Mouse (Mus musculus): ENCODE data around the gene Ppm1d. TPM values are rescaled to one million over a fixed set of nuclear protein-coding genes. Genes with fewer than 3 reads are reported as not detected.
A peak's percentile ranks its signal among the peaks of the same experiment; 100 is the strongest.

Gene Ppm1d
- 7.3 and 7.4 TPM in 2 replicates for polyA plus RNA-seq (2012; rRNA removed)

DNA sequence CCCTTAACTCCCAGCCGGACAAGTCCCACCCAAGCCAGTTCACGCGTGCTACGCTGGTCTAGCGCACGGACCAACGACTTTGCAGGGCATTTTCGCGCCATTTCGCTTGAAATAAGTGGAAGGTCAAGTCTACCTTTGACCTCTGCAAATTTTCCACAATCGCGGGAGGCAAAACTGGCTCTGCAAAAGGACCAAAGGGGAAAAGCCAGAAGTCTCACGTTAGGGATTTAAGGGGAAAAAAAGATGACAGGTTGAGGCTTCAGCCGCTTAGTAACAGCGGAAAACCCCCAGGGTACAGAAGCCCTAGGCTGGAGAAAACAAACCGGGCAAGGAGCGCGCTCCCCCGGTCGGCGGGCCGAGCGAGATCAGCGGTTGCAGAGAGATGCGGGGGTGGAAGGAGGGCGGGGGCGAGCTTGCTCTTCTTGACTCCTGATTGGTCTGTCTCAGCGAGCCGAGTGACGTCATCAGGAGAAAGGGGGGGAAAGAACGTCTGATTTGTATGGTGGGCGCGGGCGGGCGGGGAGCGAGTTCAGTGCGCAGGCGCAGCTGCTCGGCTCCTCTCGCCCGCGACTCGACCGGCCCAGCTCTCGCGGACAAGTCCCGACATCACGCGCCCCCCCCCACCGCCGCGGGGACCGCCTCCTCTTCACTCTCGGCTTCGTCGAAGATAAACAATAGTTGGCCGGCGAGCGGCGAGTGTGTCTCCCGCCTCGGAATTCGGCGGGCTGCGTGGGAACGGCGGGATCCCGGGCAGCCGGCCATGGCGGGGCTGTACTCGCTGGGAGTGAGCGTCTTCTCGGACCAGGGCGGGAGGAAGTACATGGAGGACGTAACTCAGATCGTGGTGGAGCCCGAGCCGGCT is at the start of gene Ppm1d:
Gene Ppm1d, plus strand, starts transcription at position 532 of the 862 bp plus-strand sequence.
- Histone ChIP-seq H3K4me3 (replicated peaks; ENCODE audit: extremely low read depth, low read depth, low read length) (peak within 1 kb of the TSS; percentile 84), H3K4me1 (ENCODE audit: control insufficient read depth, insufficient read depth, low read length) (peaks cover 3% of the 10 kb centered on the region)
- under 1% methylated on average over 78 of the region's 78 CpGs for WGBS
- TF ChIP-seq CTCF (IDR thresholded peaks at IDR 0.05; ENCODE audit: insufficient read depth, low read length) (no peak), POLR2A (IDR thresholded peaks at IDR 0.05; ENCODE audit: borderline replicate concordance, extremely low read depth, low read depth, low read length) (peak; percentile 69; the same call in 1 of the 2 replicates)
- DNase-seq = peak; percentile 95

DNA sequence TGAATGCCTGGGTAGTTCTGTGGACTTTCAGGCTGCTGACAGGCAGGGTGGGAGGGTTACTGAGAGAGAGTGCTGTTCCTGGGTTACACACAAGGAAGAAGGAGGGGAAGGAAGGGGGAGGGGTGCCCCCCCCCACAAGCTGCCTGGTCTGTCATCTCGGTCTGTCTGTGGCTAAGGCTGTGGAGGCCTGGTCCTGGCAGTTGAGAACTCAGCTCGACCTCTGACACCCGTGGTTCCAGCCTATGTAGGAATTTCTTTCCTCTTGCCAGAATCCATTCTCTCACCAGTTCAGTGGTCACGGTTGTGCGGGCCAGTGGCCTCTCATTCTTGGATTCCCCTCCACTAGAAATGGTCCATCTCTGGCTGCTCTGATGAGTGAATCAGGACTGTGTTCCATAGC is 46.4 kb upstream of the Ppm1d start:
- WGBS = 55% methylated on average over 5 of the region's 5 CpGs
- Histone ChIP-seq H3K4me3 (replicated peaks; ENCODE audit: extremely low read depth, low read depth, low read length) (no peak overlapping the region), H3K4me1 (ENCODE audit: control insufficient read depth, insufficient read depth, low read length) (no peaks in the 10 kb centered on the region)
- no peak for DNase-seq
- no peak for TF ChIP-seq POLR2A (IDR thresholded peaks at IDR 0.05; ENCODE audit: borderline replicate concordance, extremely low read depth, low read depth, low read length)
- no peak for TF ChIP-seq CTCF (IDR thresholded peaks at IDR 0.05; ENCODE audit: insufficient read depth, low read length)

DNA sequence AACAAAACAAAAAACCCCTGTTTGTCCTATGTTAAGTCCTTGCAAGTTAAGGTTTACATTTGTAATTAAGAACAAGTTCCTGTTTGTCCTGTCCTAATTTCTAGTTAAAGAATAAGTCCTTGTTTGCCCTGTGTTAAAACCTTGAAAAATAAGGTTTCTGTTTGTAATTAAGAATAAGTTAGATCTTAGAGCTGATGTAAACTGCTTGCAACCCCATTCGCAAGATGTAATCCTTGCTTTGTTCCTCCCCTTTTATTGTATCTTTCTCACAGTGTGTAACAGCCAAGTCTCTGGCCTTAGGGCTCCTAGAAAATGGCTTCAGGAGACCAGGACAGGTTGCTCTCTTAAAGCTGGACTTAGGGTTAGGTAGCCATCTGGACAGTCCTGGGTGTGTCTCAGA is 43.7 kb upstream of the Ppm1d start:
- 88% methylated on average over 1 of the region's 1 CpGs for WGBS

DNA sequence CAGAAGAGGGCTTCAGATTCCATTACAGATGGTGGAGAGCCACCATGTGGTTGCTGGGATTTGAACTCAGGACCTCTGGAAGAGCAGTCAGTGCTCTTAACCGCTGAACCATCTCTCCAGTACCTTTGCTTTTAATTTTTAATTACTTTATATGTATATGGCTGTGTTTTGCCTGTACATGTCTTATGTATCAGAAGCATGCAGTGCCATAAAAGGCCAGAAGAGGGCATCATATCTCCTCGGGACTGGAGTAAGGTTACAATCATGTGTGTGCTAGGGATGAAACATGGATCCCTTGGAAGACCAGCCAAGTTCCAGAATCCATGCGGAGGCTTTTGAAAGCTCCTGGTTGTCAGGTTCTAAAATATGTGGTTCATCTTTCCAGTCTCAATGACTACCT is 40.4 kb upstream of the Ppm1d start:
- H3K4me3 ChIP-seq (replicated peaks; ENCODE audit: extremely low read depth, low read depth, low read length) = no peak overlapping the region
- H3K4me1 ChIP-seq (ENCODE audit: control insufficient read depth, insufficient read depth, low read length) = no peaks in the 10 kb centered on the region
- peak; percentile 33 for DNase-seq
- TF ChIP-seq CTCF (IDR thresholded peaks at IDR 0.05; ENCODE audit: insufficient read depth, low read length) (no peak), POLR2A (IDR thresholded peaks at IDR 0.05; ENCODE audit: borderline replicate concordance, extremely low read depth, low read depth, low read length) (no peak)
- WGBS = 61% methylated on average over 3 of the region's 3 CpGs

More for the DNA sequence above, 43.7 kb upstream of the Ppm1d start:
- TF ChIP-seq CTCF (IDR thresholded peaks at IDR 0.05; ENCODE audit: insufficient read depth, low read length) (no peak), POLR2A (IDR thresholded peaks at IDR 0.05; ENCODE audit: borderline replicate concordance, extremely low read depth, low read depth, low read length) (no peak)
- Histone ChIP-seq H3K4me3 (replicated peaks; ENCODE audit: extremely low read depth, low read depth, low read length) (no peak overlapping the region), H3K4me1 (ENCODE audit: control insufficient read depth, insufficient read depth, low read length) (no peaks in the 10 kb centered on the region)
- no peak for DNase-seq

DNA sequence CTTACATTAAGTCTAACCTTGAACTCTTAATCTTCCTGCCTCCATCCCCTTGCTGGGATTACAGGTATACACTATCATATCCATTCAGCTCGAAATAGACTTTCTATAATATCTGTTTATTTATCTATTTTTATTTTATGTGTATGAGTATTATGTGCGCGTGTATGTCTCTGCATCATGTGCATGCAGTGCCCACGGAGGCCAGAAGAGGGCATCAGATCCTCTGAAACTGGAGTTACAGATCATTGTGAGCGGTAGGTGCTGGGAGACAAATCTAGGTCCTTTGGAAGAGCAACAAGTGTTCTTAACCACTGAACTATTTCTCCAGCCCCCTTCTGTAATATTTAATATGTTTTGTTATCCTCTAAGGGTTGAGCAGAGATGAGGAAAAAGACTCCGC is 37.7 kb upstream of the Ppm1d start:
- TF ChIP-seq CTCF (IDR thresholded peaks at IDR 0.05; ENCODE audit: insufficient read depth, low read length) (peak; percentile 44; the same call in 1 of the 2 replicates), POLR2A (IDR thresholded peaks at IDR 0.05; ENCODE audit: borderline replicate concordance, extremely low read depth, low read depth, low read length) (no peak)
- no peak overlapping the region for H3K4me3 ChIP-seq (replicated peaks; ENCODE audit: extremely low read depth, low read depth, low read length)
- no peaks in the 10 kb centered on the region for H3K4me1 ChIP-seq (ENCODE audit: control insufficient read depth, insufficient read depth, low read length)
- no peak for DNase-seq
- WGBS = 72% methylated on average over 6 of the region's 6 CpGs

DNA sequence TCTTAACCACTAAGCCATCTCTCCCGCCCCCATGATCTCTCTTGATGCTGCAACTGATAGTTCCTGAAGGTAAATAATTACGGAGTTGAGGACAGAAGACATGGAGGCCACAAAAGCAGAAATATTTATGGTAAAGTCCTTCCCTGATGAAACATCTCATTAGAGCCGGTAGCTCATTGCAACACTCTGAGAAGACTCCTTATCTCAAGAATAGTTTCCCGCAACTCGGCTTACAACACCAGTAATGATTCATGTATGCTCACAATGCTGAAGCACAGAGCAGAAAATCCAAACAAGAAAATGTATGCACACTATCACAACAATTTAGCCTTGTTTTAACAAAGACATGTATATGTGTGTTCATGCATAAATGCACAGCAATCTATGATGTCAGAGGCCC is 35.9 kb upstream of the Ppm1d start:
- 64% methylated on average over 5 of the region's 5 CpGs for WGBS
- no peak for TF ChIP-seq POLR2A (IDR thresholded peaks at IDR 0.05; ENCODE audit: borderline replicate concordance, extremely low read depth, low read depth, low read length)
- no peak for TF ChIP-seq CTCF (IDR thresholded peaks at IDR 0.05; ENCODE audit: insufficient read depth, low read length)
- no peak for DNase-seq
- no peaks in the 10 kb centered on the region for H3K4me1 ChIP-seq (ENCODE audit: control insufficient read depth, insufficient read depth, low read length)
- H3K4me3 ChIP-seq (replicated peaks; ENCODE audit: extremely low read depth, low read depth, low read length) = no peak overlapping the region

DNA sequence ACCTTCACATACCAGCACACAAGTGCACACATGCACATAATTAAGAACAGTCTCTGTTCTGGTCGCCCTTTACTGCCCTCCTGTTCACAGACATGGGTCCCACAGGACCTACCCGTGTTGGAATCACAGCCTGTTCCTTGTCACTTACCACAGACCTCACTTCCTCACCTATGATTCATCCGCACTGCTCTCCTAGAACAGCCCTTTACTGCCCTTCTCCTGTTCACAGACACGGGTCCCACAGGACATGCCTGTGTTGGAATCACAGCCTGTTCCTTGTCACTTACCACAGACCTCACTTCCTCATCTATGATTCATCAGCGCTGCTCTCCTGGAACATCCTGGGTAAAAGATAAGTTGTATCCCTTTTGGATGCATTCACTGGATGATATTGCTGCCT is 33.4 kb upstream of the Ppm1d start:
- H3K4me3 ChIP-seq (replicated peaks; ENCODE audit: extremely low read depth, low read depth, low read length) = no peak overlapping the region
- 55% methylated on average over 5 of the region's 5 CpGs for WGBS
- no peaks in the 10 kb centered on the region for H3K4me1 ChIP-seq (ENCODE audit: control insufficient read depth, insufficient read depth, low read length)
- TF ChIP-seq POLR2A (IDR thresholded peaks at IDR 0.05; ENCODE audit: borderline replicate concordance, extremely low read depth, low read depth, low read length) (no peak), CTCF (IDR thresholded peaks at IDR 0.05; ENCODE audit: insufficient read depth, low read length) (no peak)
- DNase-seq = no peak

DNA sequence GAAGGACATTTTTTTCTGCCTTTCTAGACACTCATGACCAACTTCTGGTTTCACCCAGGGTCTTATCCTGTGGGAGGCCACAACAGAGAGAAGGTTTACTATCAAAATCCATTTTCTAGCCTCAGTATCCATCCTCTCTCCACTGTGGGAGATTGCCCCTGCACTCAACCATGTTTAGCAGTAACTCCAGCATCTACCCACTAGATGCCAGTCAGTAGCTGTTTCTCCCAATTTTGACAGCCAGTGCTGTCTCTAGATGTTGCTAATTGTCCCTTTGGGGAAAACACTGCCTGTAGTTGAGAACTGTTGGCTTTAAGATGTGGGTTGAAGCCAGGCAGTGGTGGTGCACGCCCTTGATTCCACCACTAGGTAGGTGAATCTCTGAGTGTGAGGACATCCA is 32.9 kb upstream of the Ppm1d start:
- 70% methylated on average over 1 of the region's 1 CpGs for WGBS
- DNase-seq = no peak
- TF ChIP-seq CTCF (IDR thresholded peaks at IDR 0.05; ENCODE audit: insufficient read depth, low read length) = no peak
- TF ChIP-seq POLR2A (IDR thresholded peaks at IDR 0.05; ENCODE audit: borderline replicate concordance, extremely low read depth, low read depth, low read length) = no peak
- no peaks in the 10 kb centered on the region for H3K4me1 ChIP-seq (ENCODE audit: control insufficient read depth, insufficient read depth, low read length)
- H3K4me3 ChIP-seq (replicated peaks; ENCODE audit: extremely low read depth, low read depth, low read length) = no peak overlapping the region

DNA sequence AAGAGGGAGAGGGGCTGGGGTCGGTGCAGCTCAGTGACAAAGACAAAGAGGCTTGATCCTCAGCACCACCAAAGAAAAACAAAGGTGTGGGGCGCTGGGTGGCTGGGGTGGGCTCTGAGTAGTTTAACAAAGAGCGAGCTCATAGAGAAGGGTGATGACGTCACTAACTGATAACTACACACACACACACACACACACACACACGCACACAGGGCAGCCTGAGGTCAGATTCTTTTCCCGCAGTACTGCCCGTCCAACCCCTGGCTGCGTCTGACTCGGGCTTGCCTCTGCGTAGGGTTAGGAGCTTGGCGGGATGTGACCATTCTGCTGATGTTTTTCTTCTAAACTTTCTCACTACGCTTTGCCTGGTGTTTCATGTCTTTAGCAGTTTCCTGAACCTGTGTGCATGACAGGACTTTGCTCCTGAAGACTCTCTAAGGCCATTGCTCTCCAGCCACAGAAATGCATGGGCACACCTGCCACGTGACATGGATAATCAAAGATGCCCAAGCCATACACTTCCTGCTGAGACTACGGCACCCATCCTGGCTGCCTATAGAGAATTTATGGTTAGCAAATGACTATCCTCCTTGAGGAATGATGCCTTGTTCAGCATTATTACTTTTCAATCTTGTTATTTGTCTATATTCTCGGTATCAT is 29.7 kb upstream of the Ppm1d start:
- 51% methylated on average over 15 of the region's 15 CpGs for WGBS
- TF ChIP-seq POLR2A (IDR thresholded peaks at IDR 0.05; ENCODE audit: borderline replicate concordance, extremely low read depth, low read depth, low read length) = no peak
- no peak for TF ChIP-seq CTCF (IDR thresholded peaks at IDR 0.05; ENCODE audit: insufficient read depth, low read length)
- Histone ChIP-seq H3K4me3 (replicated peaks; ENCODE audit: extremely low read depth, low read depth, low read length) (no peak overlapping the region), H3K4me1 (ENCODE audit: control insufficient read depth, insufficient read depth, low read length) (no peaks in the 10 kb centered on the region)
- no peak for DNase-seq
